Mouse (Mus musculus): Measurements from ENCODE around the gene Cc2d1a.

GRCm38 (mm10) chr8:84192555-84192954 lies 44.8 kb upstream of the Cc2d1a start:
- no peak for TF ChIP-seq HCFC1 (IDR thresholded peaks at IDR 0.05; ENCODE audit: borderline replicate concordance, insufficient read depth, low read length)
- TF ChIP-seq ZC3H11A (IDR thresholded peaks at IDR 0.05; ENCODE audit: borderline replicate concordance, low read depth, low read length) = no peak
- no peak for TF ChIP-seq MAFK (IDR thresholded peaks at IDR 0.05; ENCODE audit: insufficient read depth, low read depth, low read length)

Data from ES-E14 (cell line).